Mouse (Mus musculus): ENCODE measurements at regions not wholly inside any gene's neighbourhood (a gene's known extent, or its start where the extent isn't known, plus 50 kb on each side); places are given as distances from the start of the nearest gene placed in this dataset.

GRCm38 (mm10) chr6:135524886-135525285, 162.5 kb downstream of the Emp1 start:
- DNase-seq (ENCODE audit: low spot score in 2 of 2), result no peak

DNA sequence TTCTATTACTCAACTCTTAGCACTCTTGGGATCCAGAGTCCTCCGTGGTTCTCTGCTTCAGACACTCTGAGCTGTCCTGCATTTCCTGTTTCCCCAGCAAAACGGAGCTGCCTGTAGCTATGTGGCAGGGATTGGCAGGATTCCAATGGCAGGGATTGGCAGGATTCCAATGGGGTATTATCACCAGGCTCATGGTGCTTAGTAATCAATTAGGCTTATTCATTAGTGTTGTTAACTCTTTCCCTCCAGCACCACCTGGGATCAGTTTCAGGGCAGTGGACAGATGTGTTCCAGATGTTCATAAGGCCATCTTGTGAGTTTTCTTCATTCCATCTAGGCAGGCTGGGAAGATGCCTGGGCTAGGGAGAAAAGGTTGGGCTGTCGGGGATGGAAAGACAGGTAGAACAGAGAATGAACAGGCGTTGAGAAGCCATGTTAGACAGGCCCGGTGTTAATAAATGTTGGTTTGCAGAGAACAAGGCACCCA, 163.5 kb downstream of the Emp1 start:
- DNase-seq (ENCODE audit: low spot score in 2 of 2), result no peak

GRCm38 (mm10) chr6:135526460-135527160, 164.3 kb downstream of the Emp1 start:
- DNase-seq (ENCODE audit: low spot score in 2 of 2), result no peak

GRCm38 (mm10) chr6:135527879-135528278, 165.5 kb downstream of the Emp1 start:
- DNase-seq (ENCODE audit: low spot score in 2 of 2), result no peak

- no peak for DNase-seq (ENCODE audit: low spot score in 2 of 2)
Measured at GRCm38 (mm10) chr6:135539791-135540646, 177.7 kb downstream of the Emp1 start.

- DNase-seq (ENCODE audit: low spot score in 2 of 2), result no peak
Measured at GRCm38 (mm10) chr6:135541566-135541965, 179.2 kb downstream of the Emp1 start.

DNA sequence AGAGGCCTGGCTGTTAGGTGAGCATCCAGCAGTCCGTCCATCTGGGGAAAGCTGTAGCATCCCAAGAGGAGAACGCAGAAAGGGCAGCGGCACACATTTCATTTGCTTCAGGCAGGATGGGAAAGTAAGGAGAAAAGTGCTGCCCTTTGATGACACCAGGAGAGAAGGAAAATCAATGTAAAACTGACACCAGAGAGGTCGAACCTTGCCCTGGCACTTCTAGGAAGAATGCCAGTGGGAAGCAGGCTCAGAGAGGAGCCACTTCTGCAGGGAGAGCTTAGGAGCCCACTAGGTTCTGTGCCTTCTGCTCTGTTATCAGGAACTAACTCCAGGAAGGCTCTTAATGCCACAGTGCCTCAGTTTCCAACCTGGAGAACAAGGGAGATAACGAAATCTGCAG, 180.0 kb downstream of the Emp1 start:
- DNase-seq (ENCODE audit: low spot score in 2 of 2), result no peak

DNA sequence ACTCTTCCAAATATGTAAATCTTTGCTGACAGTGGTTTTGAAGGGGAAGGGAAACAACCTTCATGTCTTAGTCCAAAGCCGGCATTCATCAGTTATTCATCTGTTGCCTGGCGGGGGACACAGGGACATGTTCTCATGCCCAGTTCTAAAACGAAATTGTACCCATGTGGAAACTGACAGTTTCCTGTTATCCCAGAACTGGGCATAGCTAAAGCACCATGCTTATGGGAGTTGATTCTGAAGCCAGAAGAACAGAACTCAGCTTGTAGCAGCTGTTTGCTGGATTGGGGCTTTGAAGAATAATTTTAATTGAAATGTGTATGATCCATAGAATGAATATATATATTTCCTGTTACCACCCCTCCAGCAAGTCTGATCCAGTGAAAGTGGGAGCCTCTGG, 181.0 kb downstream of the Emp1 start:
- no peak for DNase-seq (ENCODE audit: low spot score in 2 of 2)

- no peak for DNase-seq (ENCODE audit: low spot score in 2 of 2)
Measured at GRCm38 (mm10) chr6:135543863-135544262, 181.5 kb downstream of the Emp1 start.

- DNase-seq (ENCODE audit: low spot score in 2 of 2), result no peak
Measured at GRCm38 (mm10) chr6:135550368-135550950, 188.1 kb downstream of the Emp1 start.

DNA sequence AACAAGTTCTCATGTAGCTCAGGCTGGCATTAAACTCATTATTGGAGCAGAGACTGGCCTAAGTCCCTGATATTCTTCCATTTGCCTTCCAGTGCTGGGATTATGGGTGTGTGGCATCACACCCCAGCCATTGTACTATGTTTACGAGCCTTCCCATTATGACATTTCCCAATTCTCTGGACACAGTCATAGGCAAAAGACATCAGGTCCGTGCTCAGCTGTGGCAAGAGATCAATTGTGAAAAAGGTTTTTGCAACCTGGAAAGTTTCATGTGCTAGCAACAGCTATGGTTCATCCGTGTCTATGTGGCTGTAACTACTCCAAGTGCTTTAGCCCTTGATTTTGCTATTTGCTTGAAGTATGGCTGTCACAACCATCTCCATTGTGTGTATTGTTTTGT, 190.1 kb downstream of the Emp1 start:
- no peak for DNase-seq (ENCODE audit: low spot score in 2 of 2)

- peak; percentile 84 to 88 for DNase-seq (ENCODE audit: low spot score in 2 of 2)
Measured at GRCm38 (mm10) chr6:135559501-135559907, 197.2 kb downstream of the Emp1 start.

- no peak for DNase-seq (ENCODE audit: low spot score in 2 of 2)
Measured at GRCm38 (mm10) chr6:135562267-135562666, 199.9 kb downstream of the Emp1 start.

DNA sequence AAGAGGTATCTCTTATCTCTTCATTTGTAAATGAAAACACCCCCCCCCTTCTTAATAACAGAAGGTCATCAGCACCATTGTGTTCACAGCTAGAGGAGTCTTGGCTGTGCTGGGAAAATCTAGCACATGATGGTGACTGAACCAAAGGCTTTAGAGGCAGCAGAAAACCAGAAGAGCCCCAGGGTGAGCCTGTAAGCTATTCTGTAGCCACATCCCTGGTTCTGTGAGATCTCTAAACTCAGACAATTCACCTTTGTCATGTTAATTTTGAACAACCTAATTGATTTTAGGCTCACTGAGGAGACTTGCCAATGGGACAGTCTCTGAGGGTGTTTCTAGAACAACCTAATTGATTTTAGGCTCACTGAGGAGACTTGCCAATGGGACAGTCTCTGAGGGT, 201.4 kb downstream of the Emp1 start:
- no peak for DNase-seq (ENCODE audit: low spot score in 2 of 2)

GRCm38 (mm10) chr6:135569086-135569485, 206.7 kb downstream of the Emp1 start:
- DNase-seq (ENCODE audit: low spot score in 2 of 2), result no peak

GRCm38 (mm10) chr6:135575294-135575693, 212.9 kb downstream of the Emp1 start:
- DNase-seq (ENCODE audit: low spot score in 2 of 2), result no peak

- no peak for DNase-seq (ENCODE audit: low spot score in 2 of 2)
Measured at GRCm38 (mm10) chr6:135578728-135579127, 216.4 kb downstream of the Emp1 start.

DNA sequence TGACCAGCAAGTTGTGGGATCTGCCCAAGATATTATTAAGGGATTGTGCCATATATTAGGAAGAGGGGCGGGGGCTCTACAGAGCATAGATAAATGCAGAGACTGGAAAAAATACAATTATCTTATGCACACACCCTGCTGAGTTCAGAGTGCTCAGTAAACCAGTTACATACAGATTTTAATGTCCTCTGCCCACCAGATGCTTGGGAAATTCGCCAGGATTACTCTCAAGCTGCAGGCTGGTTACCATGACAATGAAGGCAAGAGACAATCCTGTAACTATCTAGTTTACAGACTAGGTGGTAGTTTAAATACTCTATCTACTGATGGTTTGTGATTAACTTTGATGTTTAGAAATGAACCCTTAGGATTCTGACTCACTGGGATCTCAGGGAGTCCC, 220.2 kb downstream of the Emp1 start:
- no peak for DNase-seq (ENCODE audit: low spot score in 2 of 2)

GRCm38 (mm10) chr6:135584782-135585181, 222.4 kb downstream of the Emp1 start:
- DNase-seq (ENCODE audit: low spot score in 2 of 2), result no peak

DNA sequence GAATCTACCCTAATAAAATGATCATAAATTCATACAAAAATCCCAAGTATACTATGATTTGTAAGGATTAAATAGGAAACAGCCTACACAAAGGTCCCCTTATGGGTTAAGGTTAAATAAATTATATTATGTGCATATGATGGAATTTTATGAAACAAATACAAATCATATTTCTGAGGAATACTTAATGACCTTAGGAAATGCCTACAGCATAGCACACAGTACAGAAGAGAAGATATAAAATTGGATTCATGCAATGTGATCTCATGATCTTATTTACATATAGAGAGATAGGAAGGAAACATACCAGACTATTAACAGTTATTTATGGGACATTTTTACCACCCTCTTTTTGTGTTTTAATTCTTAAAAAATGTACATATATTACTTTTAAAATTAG, 227.7 kb downstream of the Emp1 start:
- DNase-seq (ENCODE audit: low spot score in 2 of 2), result no peak

DNA sequence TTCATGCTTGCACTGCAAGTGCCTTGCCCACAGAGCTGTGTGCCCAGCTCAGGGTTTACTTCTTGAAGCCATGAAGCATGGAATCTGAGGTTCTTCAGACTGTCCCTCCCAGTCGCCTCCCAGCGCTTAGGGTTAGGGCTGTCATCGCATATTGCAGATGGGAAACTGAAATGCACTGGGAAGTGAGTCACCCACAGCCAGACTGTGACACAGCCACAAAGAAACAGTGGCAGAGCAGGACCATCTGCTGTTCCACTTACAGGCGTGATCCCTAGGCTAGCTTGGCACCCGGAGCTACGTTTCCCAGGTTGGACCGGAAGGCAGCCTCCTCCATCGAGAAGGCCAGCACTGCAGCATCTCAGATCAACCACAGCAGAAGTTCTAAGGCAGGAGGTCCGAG, 228.7 kb downstream of the Emp1 start:
- DNase-seq (ENCODE audit: low spot score in 2 of 2), result no peak

DNA sequence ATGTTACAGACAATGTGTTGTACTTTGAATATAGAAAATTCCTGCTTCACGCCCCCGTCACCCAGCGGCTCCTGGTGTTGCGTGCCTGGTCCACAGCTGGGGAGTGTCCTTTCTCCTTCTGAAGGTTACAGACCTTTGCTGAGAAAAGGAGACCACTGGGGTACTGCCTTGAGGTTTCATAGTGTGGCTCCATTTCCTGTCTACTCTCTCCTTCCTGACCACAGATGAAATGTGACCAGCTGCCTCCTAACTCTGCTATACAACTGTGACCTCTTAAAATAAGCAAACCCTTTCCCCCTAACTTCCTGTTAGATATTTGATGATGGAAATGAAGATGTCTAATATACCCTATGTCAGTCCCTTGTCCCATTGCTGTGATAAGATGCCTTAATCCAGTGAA, 234.0 kb downstream of the Emp1 start:
- DNase-seq (ENCODE audit: low spot score in 2 of 2), result no peak
